ENCODE assay signal across 26 mouse cellular contexts in the genomic region with DNA sequence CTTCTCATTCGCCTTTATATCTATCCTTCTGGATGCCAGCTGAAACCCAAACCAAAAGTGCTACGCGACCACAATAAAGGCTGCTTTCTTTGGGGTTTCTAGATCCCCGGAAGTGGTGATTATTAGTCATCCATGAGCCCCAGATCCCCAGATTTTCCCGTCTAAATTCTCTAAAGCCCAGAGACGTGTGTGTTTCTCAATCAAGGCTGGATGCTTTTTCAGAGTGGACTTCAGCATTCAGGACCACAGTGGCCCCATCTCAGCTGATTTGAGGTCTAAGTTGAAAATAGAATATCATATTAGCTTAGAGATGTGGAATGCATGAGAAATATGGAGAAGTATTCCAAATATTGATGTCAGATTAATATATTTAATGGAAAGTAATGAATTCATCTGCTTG.
"Had no signal": no experiment of that assay in that cellular context is flagged by ENCODE, and none has a peak within 500 bp of the region (broad histone marks: within the 10 kb centered on the region; RNA-seq: fewer than 3 reads in every experiment).

No protein-coding gene starts in this region.

- H3K9ac ChIP-seq: heart, embryonic 12.5 days; hindbrain, embryonic 12.5 days; hindbrain, embryonic 14.5 days; intestine, embryonic 15.5 days; limb, embryonic 13.5 days; limb, embryonic 15.5 days; liver, embryonic 12.5 days; liver, embryonic 14.5 days had no signal

- H3K27me3 ChIP-seq: heart, embryonic 12.5 days; hindbrain, embryonic 12.5 days; intestine, embryonic 15.5 days; limb, embryonic 13.5 days; limb, embryonic 15.5 days; liver, embryonic 12.5 days had no signal

- H3K27ac ChIP-seq: heart, adult 2 months; hindbrain, embryonic 10.5 days; hindbrain, embryonic 12.5 days; hindbrain, embryonic 14.5 days; intestine, embryonic 15.5 days; layer of hippocampus, adult 2 months; left cerebral cortex, adult 2 months; limb, embryonic 13.5 days; limb, embryonic 15.5 days; liver, embryonic 12.5 days; liver, embryonic 14.5 days had no signal

- H3K36me3 ChIP-seq: heart, embryonic 12.5 days; hindbrain, embryonic 10.5 days; hindbrain, embryonic 12.5 days; intestine, embryonic 15.5 days; liver, embryonic 12.5 days had no signal

- DNase-seq: gastrocnemius, postnatal 14 days; gastrocnemius, postnatal 36 days; heart, adult 11 months; heart, adult 2 months; heart, postnatal 10 days; heart, postnatal 4 days; kidney, adult 18-20 months; kidney, adult 8-10 months; kidney, postnatal 10 days; kidney, postnatal 25 days; kidney, postnatal 4 days; left cerebral cortex, postnatal 4 days had no signal

- H3K4me2 ChIP-seq: heart, embryonic 12.5 days; hindbrain, embryonic 12.5 days; hindbrain, embryonic 14.5 days; intestine, embryonic 15.5 days; limb, embryonic 13.5 days; limb, embryonic 15.5 days; liver, embryonic 12.5 days had no signal

- H3K4me3 ChIP-seq: heart, adult 2 months; heart, embryonic 12.5 days; hindbrain, embryonic 10.5 days; hindbrain, embryonic 12.5 days; intestine, embryonic 15.5 days; layer of hippocampus, adult 2 months; left cerebral cortex, adult 2 months; limb, embryonic 13.5 days; limb, embryonic 15.5 days; liver, embryonic 12.5 days had no signal

- ATAC-seq: hindbrain, embryonic 16.5 days; inflammation-experienced regulatory T-cells, adult 6 months; intestine, embryonic 15.5 days; intestine, postnatal 0 days; liver, embryonic 12.5 days had no signal

- H3K9me3 ChIP-seq: heart, embryonic 12.5 days; hindbrain, embryonic 10.5 days; hindbrain, embryonic 12.5 days; intestine, embryonic 15.5 days; limb, embryonic 13.5 days; limb, embryonic 15.5 days; liver, embryonic 12.5 days had no signal

- H3K4me1 ChIP-seq: hindbrain, embryonic 10.5 days; hindbrain, embryonic 12.5 days; intestine, embryonic 15.5 days; limb, embryonic 15.5 days; liver, embryonic 12.5 days had no signal
